Comparison of ENCODE assay signal across 11 mouse cellular contexts in genomic region chr14:103777386-103777785, GRCm38 (mm10).
DNase-seq lines count a peak whose midpoint lies in the region; ATAC-seq lines count a peak whose summit lies in the region.
"Had no signal": no experiment of that assay in that cellular context is flagged by ENCODE, and none has a peak within 500 bp of the region (broad histone marks: within the 10 kb centered on the region; RNA-seq: fewer than 3 reads in every experiment).

No protein-coding gene starts in this region.

- no peaks in the 10 kb centered on the region for H3K27me3 ChIP-seq in embryonic facial prominence, embryonic 11.5 days (ENCODE audit: control insufficient read depth, insufficient read depth, low read length)
- H3K27me3 ChIP-seq in hindbrain, embryonic 12.5 days = no peaks in the 10 kb centered on the region
- no peaks in the 10 kb centered on the region for H3K27me3 ChIP-seq in midbrain, embryonic 16.5 days (ENCODE audit: control insufficient read depth, insufficient read depth, low read depth, low read length)
- H3K27me3 ChIP-seq: heart, embryonic 15.5 days; kidney, embryonic 15.5 days had no signal

- peak; percentile 36 for DNase-seq in Muller cell, postnatal 12 days (ENCODE audit: inconsistent ontology term)
- peak; percentile 33 for DNase-seq in embryonic facial prominence, embryonic 11.5 days (ENCODE audit: low spot score)
- DNase-seq in frontal cortex, adult 2 months (ENCODE audit: extremely low spot score in 1 of 2, low spot score in 1 of 2) = no peak
- DNase-seq in lung, postnatal 25 days (ENCODE audit: low spot score) = no peak
- DNase-seq in right cerebral cortex, postnatal 14 days = no peak
- DNase-seq: thymus, postnatal 36 days had no signal

- WGBS in embryonic facial prominence, embryonic 11.5 days = 40% methylated on average over 4 of the region's 4 CpGs
- 32% methylated on average over 4 of the region's 4 CpGs for WGBS in hindbrain, embryonic 12.5 days
- 28% methylated on average over 4 of the region's 4 CpGs for WGBS in midbrain, embryonic 16.5 days

- no peak overlapping the region for H3K9ac ChIP-seq in embryonic facial prominence, embryonic 11.5 days (replicated peaks; ENCODE audit: low read length)
- no peak overlapping the region for H3K9ac ChIP-seq in hindbrain, embryonic 12.5 days
- no peak overlapping the region for H3K9ac ChIP-seq in midbrain, embryonic 16.5 days (ENCODE audit: low read depth, low read length)
- H3K9ac ChIP-seq: heart, embryonic 15.5 days; kidney, embryonic 15.5 days had no signal

- 0 out of 2 replicates have a peak overlapping the region, but pooled peaks have one; percentile 25 for H3K27ac ChIP-seq in embryonic facial prominence, embryonic 11.5 days (replicated peaks; ENCODE audit: low read depth, low read length)
- H3K27ac ChIP-seq in hindbrain, embryonic 12.5 days = peak overlapping the region; percentile 88
- H3K27ac ChIP-seq in midbrain, embryonic 16.5 days (ENCODE audit: low read length) = 0 out of 2 replicates have a peak overlapping the region, but pooled peaks have one; percentile 11
- H3K27ac ChIP-seq: macrophage had no signal

- H3K4me3 ChIP-seq in embryonic facial prominence, embryonic 11.5 days (ENCODE audit: low read depth, low read length) = no peak overlapping the region
- no peak overlapping the region for H3K4me3 ChIP-seq in hindbrain, embryonic 12.5 days
- no peak overlapping the region for H3K4me3 ChIP-seq in midbrain, embryonic 16.5 days (ENCODE audit: low read depth, low read length)

- no peaks in the 10 kb centered on the region for H3K4me1 ChIP-seq in embryonic facial prominence, embryonic 11.5 days (ENCODE audit: control insufficient read depth, insufficient read depth, low read length)
- peaks cover 24% of the 10 kb centered on the region; the same call in 1 of the 2 replicates for H3K4me1 ChIP-seq in hindbrain, embryonic 12.5 days
- peaks cover 18% of the 10 kb centered on the region for H3K4me1 ChIP-seq in midbrain, embryonic 16.5 days (ENCODE audit: control insufficient read depth, insufficient read depth, low read length)
- H3K4me1 ChIP-seq: heart, embryonic 15.5 days had no signal

- no peak for ATAC-seq in embryonic facial prominence, embryonic 11.5 days (replicated peaks; ENCODE audit: insufficient number of reproducible peaks, low FRiP score, low TSS enrichment, low read depth)
- ATAC-seq in hindbrain, embryonic 12.5 days (ENCODE audit: low FRiP score) = no peak
- ATAC-seq in midbrain, embryonic 16.5 days = no peak

- no peaks in the 10 kb centered on the region for H3K9me3 ChIP-seq in embryonic facial prominence, embryonic 11.5 days (replicated peaks; ENCODE audit: control insufficient read depth, low read length)
- H3K9me3 ChIP-seq in hindbrain, embryonic 12.5 days (replicated peaks) = no peaks in the 10 kb centered on the region
- H3K9me3 ChIP-seq in midbrain, embryonic 16.5 days (replicated peaks; ENCODE audit: control insufficient read depth, low read length, poor library complexity, severe bottlenecking) = no peaks in the 10 kb centered on the region
- H3K9me3 ChIP-seq: heart, embryonic 15.5 days; kidney, embryonic 15.5 days had no signal

- no peak overlapping the region for H3K4me2 ChIP-seq in embryonic facial prominence, embryonic 11.5 days (ENCODE audit: low read depth, low read length)
- H3K4me2 ChIP-seq in hindbrain, embryonic 12.5 days (replicated peaks) = 0 out of 2 replicates have a peak overlapping the region, but pooled peaks have one; percentile 52
- H3K4me2 ChIP-seq in midbrain, embryonic 16.5 days (ENCODE audit: low read length) = no peak overlapping the region

- H3K36me3 ChIP-seq in embryonic facial prominence, embryonic 11.5 days (replicated peaks; ENCODE audit: control insufficient read depth, insufficient read depth, low read depth, low read length) = no peaks in the 10 kb centered on the region
- no peaks in the 10 kb centered on the region for H3K36me3 ChIP-seq in hindbrain, embryonic 12.5 days
- no peaks in the 10 kb centered on the region for H3K36me3 ChIP-seq in midbrain, embryonic 16.5 days (ENCODE audit: control insufficient read depth, insufficient read depth, low read length)
- H3K36me3 ChIP-seq: heart, embryonic 15.5 days; kidney, embryonic 15.5 days had no signal

Comparison
In these comparisons a context has a peak if more than half of its experiments do, and no peak if none do; other contexts are left out.
1. DNase-seq: peak in Muller cell, postnatal 12 days (single experiment) and embryonic facial prominence, embryonic 11.5 days (single experiment); none in frontal cortex, adult 2 months (0 of 2), lung, postnatal 25 days (single experiment) and right cerebral cortex, postnatal 14 days (single experiment).
2. H3K27ac ChIP-seq: peak in every context shown above with its lines; median percentile 88 in hindbrain, embryonic 12.5 days; 25 in embryonic facial prominence, embryonic 11.5 days; 11 in midbrain, embryonic 16.5 days.